Mouse (Mus musculus): Measurements from ENCODE around the gene Ppm1k. TPM values are rescaled to one million over a fixed set of nuclear protein-coding genes. Genes with fewer than 3 reads are reported as not detected.
"Not testable (repeated sequence)": the region's sequence is repeated elsewhere in the genome, so short reads cannot be mapped to it uniquely, and the experiment has no call there.

Ppm1k gene
- polyA plus RNA-seq, 1 experiment from 2014 or later, result 4.0 TPM

DNA sequence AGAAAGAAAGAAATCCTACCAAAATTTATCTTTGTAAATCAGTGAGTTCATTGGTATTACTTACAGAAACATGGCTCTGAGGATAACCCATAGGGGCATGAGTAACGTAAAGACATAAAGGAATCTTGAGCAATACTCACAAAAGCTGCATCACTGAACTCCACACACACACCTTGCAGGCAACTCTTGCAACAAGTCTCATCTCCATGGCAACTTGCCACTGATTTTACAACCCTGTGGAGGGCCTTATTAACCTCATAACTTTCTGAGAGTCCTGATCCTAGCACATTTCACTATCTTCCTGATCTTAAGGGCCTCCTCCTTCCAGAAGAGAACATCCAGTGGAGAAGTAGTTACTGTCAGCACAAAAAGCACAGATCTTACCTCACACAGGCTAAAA, 28.2 kb upstream of the Ppm1k start:
- DNase-seq (ENCODE audit: low spot score) (no peak), ATAC-seq (ENCODE audit: insufficient read depth, low FRiP score, low TSS enrichment) (no peak)
- Histone ChIP-seq H3K4me2 (ENCODE audit: low read depth) (no peak overlapping the region), H3K27ac (ENCODE audit: low read depth, low read length) (no peak overlapping the region), H3K4me1 (ENCODE audit: control insufficient read depth, insufficient read depth, low read length) (no peaks in the 10 kb centered on the region), H3K9me3 (ENCODE audit: control insufficient read depth, low read length) (no peaks in the 10 kb centered on the region), H3K9ac (ENCODE audit: low read length) (no peak overlapping the region), H3K27me3 (ENCODE audit: control insufficient read depth, insufficient read depth, low read length) (no peaks in the 10 kb centered on the region), H3K36me3 (ENCODE audit: control insufficient read depth, insufficient read depth, low read length) (no peaks in the 10 kb centered on the region), H3K4me3 (ENCODE audit: low read depth, low read length) (no peak overlapping the region)
- 79% methylated on average over 1 of the region's 1 CpGs for WGBS

DNA sequence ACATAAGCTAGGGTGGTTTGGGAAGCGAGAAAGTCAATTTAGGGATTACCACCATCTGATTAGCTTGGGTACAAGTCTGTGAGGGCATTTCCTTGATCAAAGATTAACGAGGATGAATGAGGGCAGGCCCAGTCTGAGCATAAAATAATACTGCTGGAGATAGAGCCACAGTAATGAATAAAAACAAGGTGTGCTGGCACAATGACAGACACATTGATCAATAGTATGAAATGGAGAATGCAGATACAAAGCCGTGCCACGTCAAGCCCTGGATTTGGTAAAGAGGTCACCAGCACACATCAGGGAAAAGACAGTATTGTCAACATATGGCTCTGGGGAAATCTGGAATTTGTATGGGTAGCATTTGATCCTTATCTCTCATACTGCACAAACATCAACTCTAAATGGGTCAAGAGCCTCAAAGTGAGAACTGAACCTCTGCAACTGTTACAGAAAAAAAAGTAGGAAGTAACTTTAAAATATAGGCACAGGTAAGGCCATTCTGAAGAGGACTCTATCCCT, 22.6 kb upstream of the Ppm1k start:
- H3K36me3 ChIP-seq (ENCODE audit: control insufficient read depth, insufficient read depth, low read length), result no peaks in the 10 kb centered on the region
- no peaks in the 10 kb centered on the region for H3K27me3 ChIP-seq (ENCODE audit: control insufficient read depth, insufficient read depth, low read length)
- H3K9ac ChIP-seq (ENCODE audit: low read length), result no peak overlapping the region
- H3K27ac ChIP-seq (ENCODE audit: low read depth, low read length), result no peak overlapping the region
- DNase-seq (ENCODE audit: low spot score), result no peak
- no peaks in the 10 kb centered on the region for H3K4me1 ChIP-seq (ENCODE audit: control insufficient read depth, insufficient read depth, low read length)
- no peak overlapping the region for H3K4me3 ChIP-seq (ENCODE audit: low read depth, low read length)
- 79% methylated on average over 4 of the region's 4 CpGs for WGBS
- H3K4me2 ChIP-seq (ENCODE audit: low read depth), result no peak overlapping the region
- no peaks in the 10 kb centered on the region for H3K9me3 ChIP-seq (ENCODE audit: control insufficient read depth, low read length)
- no peak for ATAC-seq (ENCODE audit: insufficient read depth, low FRiP score, low TSS enrichment)

DNA sequence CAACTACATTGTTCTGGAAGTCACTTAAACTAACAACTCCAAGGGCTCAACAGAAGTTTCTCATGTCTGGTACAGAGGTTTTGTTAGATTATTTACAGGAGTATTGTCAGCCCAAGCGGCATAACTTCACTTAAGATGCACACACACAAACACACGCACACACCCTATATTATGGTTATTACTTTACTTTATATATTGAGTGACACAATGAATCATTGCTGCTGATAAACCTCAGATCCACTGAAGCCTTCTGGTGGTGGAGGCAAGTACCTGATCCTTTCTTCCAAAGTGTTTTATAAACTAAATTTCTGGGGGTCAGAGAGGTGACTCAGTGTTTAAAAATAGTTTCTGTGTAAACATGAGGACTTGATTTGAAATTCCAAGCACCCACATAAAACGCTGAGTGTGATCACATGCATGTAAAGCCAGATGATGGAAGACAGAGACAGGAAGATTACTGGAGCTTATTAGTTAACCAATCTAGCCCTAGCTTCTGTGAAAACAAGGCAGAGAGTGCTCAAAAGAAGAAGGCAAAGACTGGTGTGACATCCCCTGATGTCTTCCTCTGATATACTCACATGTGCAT, 16.0 kb upstream of the Ppm1k start:
- no peak for ATAC-seq (ENCODE audit: insufficient read depth, low FRiP score, low TSS enrichment)
- DNase-seq (ENCODE audit: low spot score), result no peak
- WGBS, result 80% methylated on average over 3 of the region's 3 CpGs
- H3K4me3 ChIP-seq (ENCODE audit: low read depth, low read length), result no peak overlapping the region
- no peaks in the 10 kb centered on the region for H3K4me1 ChIP-seq (ENCODE audit: control insufficient read depth, insufficient read depth, low read length)
- H3K9me3 ChIP-seq (ENCODE audit: control insufficient read depth, low read length), result no peaks in the 10 kb centered on the region
- no peak overlapping the region for H3K27ac ChIP-seq (ENCODE audit: low read depth, low read length)
- H3K4me2 ChIP-seq (ENCODE audit: low read depth), result no peak overlapping the region
- H3K9ac ChIP-seq (ENCODE audit: low read length), result no peak overlapping the region
- no peaks in the 10 kb centered on the region for H3K36me3 ChIP-seq (ENCODE audit: control insufficient read depth, insufficient read depth, low read length)
- H3K27me3 ChIP-seq (ENCODE audit: control insufficient read depth, insufficient read depth, low read length), result no peaks in the 10 kb centered on the region

DNA sequence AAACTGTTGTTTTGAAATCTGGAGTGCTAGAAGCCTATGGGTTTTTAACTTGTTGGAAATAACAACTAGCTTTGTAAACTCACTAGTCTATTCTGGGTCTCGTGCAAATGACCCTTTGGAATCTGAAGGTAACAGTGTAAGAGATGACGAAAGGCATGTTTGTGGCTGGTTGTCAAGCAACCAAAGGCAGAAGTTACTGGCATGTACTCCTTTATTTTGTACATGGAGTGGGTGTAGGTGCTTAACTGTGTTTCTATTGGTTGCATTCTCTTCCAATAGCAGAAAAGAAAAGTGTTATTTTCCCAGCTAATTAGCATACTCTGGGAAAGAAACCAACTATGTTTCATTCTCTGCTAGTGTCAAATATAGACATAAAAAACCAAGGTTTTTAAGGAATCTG, 9.6 kb upstream of the Ppm1k start:
- no peak for ATAC-seq (ENCODE audit: insufficient read depth, low FRiP score, low TSS enrichment)

DNA sequence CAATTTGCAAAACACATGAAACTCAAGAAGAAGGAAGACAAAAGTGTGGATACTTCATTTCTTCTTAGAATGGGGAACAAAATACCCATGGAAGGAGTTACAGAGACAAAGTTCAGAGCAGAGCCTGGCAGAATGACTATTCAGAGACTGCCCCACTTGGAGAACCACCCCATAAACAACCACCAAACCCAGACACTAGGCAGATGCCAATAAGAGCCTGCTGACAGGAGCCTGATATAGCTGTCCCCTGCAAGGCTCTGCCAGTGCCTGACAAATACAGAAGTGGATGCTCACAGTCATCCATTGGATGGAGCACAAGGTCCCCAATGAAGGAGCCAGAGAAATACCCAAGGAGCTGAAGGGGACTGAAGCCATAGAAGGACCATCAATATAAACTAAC, 8.3 kb upstream of the Ppm1k start:
- not testable (repeated sequence) for H3K9me3 ChIP-seq (ENCODE audit: control insufficient read depth, low read length); DNase-seq (ENCODE audit: low spot score); ATAC-seq (ENCODE audit: insufficient read depth, low FRiP score, low TSS enrichment); H3K4me2 ChIP-seq (ENCODE audit: low read depth); H3K9ac ChIP-seq (ENCODE audit: low read length); H3K27me3 ChIP-seq (ENCODE audit: control insufficient read depth, insufficient read depth, low read length); H3K36me3 ChIP-seq (ENCODE audit: control insufficient read depth, insufficient read depth, low read length); H3K4me3 ChIP-seq (ENCODE audit: low read depth, low read length); H3K4me1 ChIP-seq (ENCODE audit: control insufficient read depth, insufficient read depth, low read length); H3K27ac ChIP-seq (ENCODE audit: low read depth, low read length)

More for the DNA sequence above, 9.6 kb upstream of the Ppm1k start:
- Histone ChIP-seq H3K27ac (ENCODE audit: low read depth, low read length) (no peak overlapping the region), H3K9ac (ENCODE audit: low read length) (no peak overlapping the region), H3K4me2 (ENCODE audit: low read depth) (no peak overlapping the region), H3K27me3 (ENCODE audit: control insufficient read depth, insufficient read depth, low read length) (no peaks in the 10 kb centered on the region), H3K36me3 (ENCODE audit: control insufficient read depth, insufficient read depth, low read length) (no peaks in the 10 kb centered on the region), H3K9me3 (ENCODE audit: control insufficient read depth, low read length) (no peaks in the 10 kb centered on the region), H3K4me1 (ENCODE audit: control insufficient read depth, insufficient read depth, low read length) (no peaks in the 10 kb centered on the region), H3K4me3 (ENCODE audit: low read depth, low read length) (no peak overlapping the region)
- no peak for DNase-seq (ENCODE audit: low spot score)
- 77% methylated on average over 2 of the region's 2 CpGs for WGBS

DNA sequence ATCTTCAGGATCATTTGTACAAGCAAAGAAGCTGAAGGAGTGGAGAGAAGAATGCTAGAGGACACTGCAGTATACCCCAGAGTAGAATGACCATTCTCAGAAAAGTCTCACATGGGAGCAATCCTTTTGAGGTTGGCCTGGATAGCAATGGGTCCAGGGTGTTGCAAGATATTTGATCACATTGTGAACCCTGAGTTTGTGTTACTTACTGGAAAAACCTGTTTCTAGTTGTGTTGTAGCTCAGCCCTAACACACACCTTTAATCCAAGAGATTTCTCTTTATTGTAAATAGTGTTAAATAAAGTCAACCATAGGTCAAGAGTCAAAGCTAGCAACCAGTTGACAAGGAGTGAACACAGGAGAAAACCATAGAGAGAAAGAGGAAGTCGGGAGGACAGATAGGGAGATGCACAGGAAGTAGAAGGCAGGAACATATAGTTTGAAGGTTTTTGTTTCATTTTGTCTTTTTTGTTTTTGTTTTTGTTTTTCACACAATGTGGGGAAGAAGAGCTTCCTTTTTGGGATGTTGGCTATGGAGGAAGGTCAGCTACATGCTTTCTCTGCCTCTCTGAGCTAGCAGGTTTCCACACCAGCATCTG, 6.6 kb upstream of the Ppm1k start:
- ATAC-seq (ENCODE audit: insufficient read depth, low FRiP score, low TSS enrichment), result no peak
- Histone ChIP-seq H3K4me1 (ENCODE audit: control insufficient read depth, insufficient read depth, low read length) (no peaks in the 10 kb centered on the region), H3K27me3 (ENCODE audit: control insufficient read depth, insufficient read depth, low read length) (no peaks in the 10 kb centered on the region), H3K27ac (ENCODE audit: low read depth, low read length) (no peak overlapping the region), H3K36me3 (ENCODE audit: control insufficient read depth, insufficient read depth, low read length) (no peaks in the 10 kb centered on the region), H3K9me3 (ENCODE audit: control insufficient read depth, low read length) (no peaks in the 10 kb centered on the region), H3K4me3 (ENCODE audit: low read depth, low read length) (no peak overlapping the region), H3K4me2 (ENCODE audit: low read depth) (no peak overlapping the region), H3K9ac (ENCODE audit: low read length) (no peak overlapping the region)
- WGBS, result 81% methylated on average over 1 of the region's 1 CpGs
- DNase-seq (ENCODE audit: low spot score), result no peak

DNA sequence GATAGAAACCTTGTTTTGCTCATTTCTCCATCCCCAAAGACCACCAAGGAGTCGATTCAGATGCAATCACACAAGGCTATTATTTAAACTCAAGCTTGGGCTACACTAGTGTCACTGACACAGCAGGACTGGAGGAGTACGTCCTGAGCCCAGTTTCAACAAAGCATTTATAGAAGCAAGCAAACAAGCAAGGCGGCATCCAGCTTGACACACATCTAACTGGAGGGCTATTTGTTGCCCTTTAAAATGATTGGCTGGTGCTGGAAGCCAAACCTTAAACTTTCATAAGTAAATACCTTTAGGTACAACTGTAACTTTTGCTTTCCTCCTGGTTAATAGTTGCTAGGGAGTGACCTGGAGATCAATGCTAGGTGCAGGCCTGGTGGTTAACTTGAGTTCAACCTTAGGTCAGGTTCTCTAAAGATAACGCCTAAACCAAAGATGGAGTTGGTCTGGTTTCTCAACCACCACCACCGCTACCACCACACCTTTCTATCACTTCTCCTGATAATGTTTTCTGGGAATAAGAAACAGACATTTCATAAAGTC, 5.8 kb upstream of the Ppm1k start:
- DNase-seq (ENCODE audit: low spot score) (no peak), ATAC-seq (ENCODE audit: insufficient read depth, low FRiP score, low TSS enrichment) (no peak)
- Histone ChIP-seq H3K4me3 (ENCODE audit: low read depth, low read length) (no peak overlapping the region), H3K27me3 (ENCODE audit: control insufficient read depth, insufficient read depth, low read length) (no peaks in the 10 kb centered on the region), H3K4me1 (ENCODE audit: control insufficient read depth, insufficient read depth, low read length) (no peaks in the 10 kb centered on the region), H3K4me2 (ENCODE audit: low read depth) (no peak overlapping the region), H3K9ac (ENCODE audit: low read length) (no peak overlapping the region), H3K27ac (ENCODE audit: low read depth, low read length) (no peak overlapping the region), H3K36me3 (ENCODE audit: control insufficient read depth, insufficient read depth, low read length) (no peaks in the 10 kb centered on the region), H3K9me3 (ENCODE audit: control insufficient read depth, low read length) (no peaks in the 10 kb centered on the region)
- WGBS, result 85% methylated on average over 5 of the region's 5 CpGs

DNA sequence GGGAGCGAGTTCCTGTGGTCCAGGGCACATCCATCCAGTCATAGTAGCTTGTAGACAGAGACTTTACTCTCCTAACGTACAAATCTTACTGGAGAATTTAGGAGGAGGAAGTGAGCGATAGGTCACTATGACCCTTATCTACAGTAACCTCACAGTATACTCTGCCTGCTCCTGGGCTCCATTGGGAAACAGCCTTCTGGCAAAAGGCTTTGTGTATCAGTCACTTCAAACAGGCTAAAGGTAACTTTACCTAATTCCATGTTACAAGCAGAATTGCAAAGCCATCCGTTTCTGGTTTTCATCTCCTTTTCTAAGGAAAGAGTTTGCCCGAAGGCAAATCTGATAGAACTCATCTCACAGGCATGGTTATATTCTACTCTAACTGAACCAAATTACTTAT, 2.6 kb upstream of the Ppm1k start:
- Histone ChIP-seq H3K27ac (ENCODE audit: low read depth, low read length) (no peak overlapping the region), H3K4me3 (ENCODE audit: low read depth, low read length) (no peak overlapping the region), H3K27me3 (ENCODE audit: control insufficient read depth, insufficient read depth, low read length) (no peaks in the 10 kb centered on the region), H3K9ac (ENCODE audit: low read length) (no peak overlapping the region), H3K4me1 (ENCODE audit: control insufficient read depth, insufficient read depth, low read length) (peaks cover 4% of the 10 kb centered on the region; the same call in 1 of the 2 replicates), H3K9me3 (ENCODE audit: control insufficient read depth, low read length) (no peaks in the 10 kb centered on the region), H3K4me2 (ENCODE audit: low read depth) (no peak overlapping the region), H3K36me3 (ENCODE audit: control insufficient read depth, insufficient read depth, low read length) (no peaks in the 10 kb centered on the region)
- DNase-seq (ENCODE audit: low spot score) (no peak), ATAC-seq (ENCODE audit: insufficient read depth, low FRiP score, low TSS enrichment) (no peak)
- WGBS, result 92% methylated on average over 5 of the region's 5 CpGs
